Mouse (Mus musculus): ENCODE measurements around the gene Slc15a4. TPM values are rescaled to one million over a fixed set of nuclear protein-coding genes. Genes with fewer than 3 reads are reported as not detected.

The Slc15a4 gene
- total RNA-seq, 2 experiments from 2014 or later: 23.7 to 27.2 TPM

DNA sequence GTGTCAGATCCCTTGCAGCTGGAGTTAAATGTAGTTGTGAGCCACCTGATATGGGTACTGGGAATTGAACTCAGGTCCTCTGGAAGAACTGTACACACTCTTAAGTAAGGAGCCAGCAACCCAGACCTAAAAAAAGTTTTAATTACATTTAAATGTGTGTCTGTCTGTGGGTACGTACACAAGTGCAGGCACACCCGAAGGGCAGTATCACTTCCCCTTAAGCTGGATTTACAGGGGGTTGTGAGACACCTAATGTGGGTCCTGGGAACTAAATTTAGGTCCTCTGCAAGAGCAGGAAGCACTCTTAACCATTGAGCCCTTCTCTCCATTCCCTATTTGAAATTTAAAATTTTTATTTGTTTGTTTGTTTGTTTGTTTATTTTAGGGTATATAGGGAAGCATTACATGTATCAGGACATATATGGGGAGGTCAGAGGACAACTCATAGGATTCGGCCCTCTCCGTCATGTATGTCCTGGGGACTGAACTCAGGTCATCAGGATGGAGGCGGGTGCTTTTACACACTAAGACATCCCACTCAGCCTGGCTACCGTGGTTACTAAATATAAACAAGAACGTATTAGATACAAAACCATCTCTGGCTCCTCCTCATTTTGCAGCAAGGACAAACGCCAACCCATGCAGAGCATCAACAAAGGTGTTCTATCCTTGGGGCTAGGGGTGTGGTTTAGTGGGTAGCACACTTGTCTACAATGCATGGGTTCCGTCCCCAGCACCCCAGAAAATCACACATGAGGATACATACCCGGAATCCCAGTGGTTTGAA lies 8.1 kb downstream of the Slc15a4 start:
- no peak for DNase-seq (ENCODE audit: extremely low spot score in 1 of 2, low spot score in 1 of 2)

DNA sequence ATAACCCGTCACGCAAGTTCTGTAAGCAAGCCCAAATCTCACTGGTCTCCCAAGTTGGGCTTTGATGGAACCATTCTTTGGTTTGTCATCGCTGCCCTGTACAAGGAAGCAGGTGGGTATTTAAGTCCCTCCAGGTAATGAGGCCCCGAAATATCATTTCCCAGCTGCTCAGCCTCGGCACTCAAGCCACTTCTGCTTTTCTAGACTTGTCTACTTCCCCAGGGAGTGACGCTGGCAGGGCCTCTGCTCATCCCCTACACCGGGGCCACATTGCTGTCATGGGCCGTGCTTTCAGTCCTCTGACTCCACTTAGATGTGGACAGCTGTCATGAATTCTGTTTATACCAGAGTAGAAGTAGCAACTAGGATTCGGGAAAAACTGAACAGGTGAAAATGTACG lies 11.6 kb downstream of the Slc15a4 start:
- DNase-seq (ENCODE audit: extremely low spot score in 1 of 2, low spot score in 1 of 2): no peak

DNA sequence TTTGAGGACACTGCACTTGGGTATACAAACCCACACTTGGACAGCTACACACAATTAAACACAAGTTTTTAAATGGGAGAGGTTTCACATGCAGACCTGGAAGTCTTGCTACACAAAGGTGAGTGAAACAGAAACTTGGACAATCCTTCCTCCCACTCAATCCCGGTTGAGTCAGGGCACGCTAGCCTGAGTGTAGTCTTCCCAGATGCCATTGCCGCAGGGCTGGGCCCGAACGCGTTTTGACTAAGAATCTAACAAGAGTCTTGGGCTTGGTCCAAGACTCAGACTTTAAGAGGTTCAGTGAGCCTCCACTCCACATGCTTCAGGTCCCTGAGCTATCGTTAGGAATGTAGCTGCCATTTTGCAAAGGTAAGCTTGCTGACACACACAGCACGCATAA lies 12.3 kb downstream of the Slc15a4 start:
- DNase-seq (ENCODE audit: extremely low spot score in 1 of 2, low spot score in 1 of 2): no peak

DNA sequence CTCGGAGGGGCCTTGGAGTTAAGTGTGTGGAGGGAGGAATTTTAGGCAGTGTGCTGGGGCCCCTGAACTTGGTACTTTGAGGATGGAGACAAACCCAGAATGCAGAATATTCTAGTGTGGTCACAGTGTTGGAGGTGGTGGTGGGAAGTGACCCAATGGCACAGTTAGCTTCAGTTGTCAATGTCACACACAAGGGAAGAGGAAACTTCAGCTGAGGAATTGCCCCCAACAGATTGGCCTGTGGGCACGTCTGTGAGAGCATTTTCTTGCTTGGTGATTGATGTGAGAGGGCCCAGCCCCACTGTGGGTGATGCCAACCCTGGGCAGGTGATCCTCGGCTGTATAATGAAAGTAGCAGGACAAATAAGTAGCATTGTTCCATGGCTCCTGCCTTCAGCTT lies 13.9 kb downstream of the Slc15a4 start:
- DNase-seq (ENCODE audit: extremely low spot score in 1 of 2, low spot score in 1 of 2): no peak

DNA sequence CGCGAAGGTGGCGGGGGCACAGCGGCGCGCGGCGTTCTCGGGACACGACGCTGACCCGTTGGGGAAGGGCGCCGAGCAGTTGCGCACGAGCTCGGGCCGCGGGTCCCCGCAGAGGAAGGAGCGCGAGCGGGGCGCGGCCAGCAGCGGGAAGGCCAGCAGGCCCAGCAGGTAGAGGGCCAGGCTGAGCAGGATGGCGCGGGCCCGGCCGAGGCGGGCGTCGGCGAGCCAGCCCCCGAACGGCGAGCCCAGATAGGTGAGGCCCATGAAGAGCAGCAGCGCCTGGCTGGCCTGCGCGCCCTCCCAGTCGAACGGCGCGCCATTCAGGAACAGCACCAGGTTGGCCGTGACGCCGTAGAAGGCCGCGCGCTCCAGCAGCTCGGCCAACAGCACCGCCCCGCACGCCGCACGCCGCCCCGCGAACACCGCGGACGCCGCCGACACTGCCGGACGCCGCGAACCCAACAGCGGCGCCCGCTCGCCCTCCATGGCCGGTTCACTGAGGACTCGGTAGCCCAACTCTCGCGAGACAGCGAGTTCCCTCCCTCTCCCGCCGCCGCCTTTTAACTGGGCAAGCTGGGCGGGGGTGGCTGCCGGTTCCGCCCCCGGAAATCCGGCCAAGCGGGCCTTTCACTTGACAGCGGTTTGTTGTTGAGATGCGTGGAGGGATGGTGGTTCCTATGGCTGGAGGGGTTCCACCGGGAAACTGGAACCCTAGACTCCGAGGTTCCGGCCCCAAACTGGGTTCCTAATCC lies 15.6 kb downstream of the Slc15a4 start:
- peak; percentile 96 to 98 for DNase-seq (ENCODE audit: extremely low spot score in 1 of 2, low spot score in 1 of 2)

DNA sequence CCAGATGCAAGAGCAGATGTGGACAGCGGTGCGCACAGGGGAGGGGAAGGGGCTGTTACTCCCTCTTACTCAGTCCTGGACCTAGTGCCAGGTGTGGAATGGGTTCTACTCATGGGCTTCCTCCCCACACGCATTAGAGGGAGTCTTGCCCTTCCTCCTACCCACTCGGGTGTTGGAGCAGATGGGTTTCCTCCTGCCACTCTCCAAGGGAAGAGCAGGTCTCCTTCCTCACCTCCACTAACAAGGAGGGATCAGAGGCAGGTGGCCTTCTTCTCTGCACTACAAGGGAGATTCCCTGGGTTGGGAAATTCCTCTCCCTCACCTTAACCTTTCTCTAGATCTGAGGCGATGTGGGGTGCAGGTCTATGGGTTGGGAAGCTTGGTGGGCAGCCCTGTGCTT lies 16.5 kb downstream of the Slc15a4 start:
- DNase-seq (ENCODE audit: extremely low spot score in 1 of 2, low spot score in 1 of 2): no peak

DNA sequence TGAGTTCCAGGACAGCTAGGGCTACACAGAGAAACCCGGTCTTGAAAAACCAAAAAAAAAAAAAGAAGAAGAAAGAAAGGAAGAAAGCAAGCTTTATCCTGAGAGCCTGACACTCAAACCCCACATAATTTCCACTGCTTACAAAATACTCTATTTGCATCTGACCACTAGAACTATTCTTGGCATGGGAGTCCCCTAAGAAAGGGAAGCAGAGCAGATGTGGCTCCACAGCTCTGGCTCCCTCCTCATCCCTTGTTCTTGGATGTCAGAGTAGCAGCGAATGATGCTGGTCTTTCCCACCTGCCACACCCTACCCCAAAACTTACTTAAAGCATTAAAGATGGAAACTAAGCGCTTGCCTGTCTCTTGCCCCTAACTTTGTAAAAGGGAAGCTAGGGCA lies 17.2 kb downstream of the Slc15a4 start:
- no peak for DNase-seq (ENCODE audit: extremely low spot score in 1 of 2, low spot score in 1 of 2)

DNA sequence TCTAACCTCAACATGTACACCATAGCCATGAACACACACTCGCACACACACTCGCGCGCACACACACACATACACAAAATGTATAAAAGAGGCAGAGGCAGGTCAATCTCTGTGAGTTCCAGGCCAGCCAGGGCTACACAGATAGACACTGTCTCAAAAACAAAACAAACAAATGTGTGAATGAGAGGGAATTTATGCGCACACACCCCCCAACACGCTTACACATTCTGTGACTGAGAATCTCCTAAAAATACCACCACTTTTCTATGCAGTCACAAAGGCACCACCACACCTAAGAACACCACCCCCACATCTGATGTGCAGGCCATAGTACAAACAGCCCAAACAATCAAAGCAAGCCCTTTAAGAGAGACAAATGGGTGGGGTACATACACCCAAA lies 20.3 kb downstream of the Slc15a4 start:
- no peak for DNase-seq (ENCODE audit: extremely low spot score in 1 of 2, low spot score in 1 of 2)

DNA sequence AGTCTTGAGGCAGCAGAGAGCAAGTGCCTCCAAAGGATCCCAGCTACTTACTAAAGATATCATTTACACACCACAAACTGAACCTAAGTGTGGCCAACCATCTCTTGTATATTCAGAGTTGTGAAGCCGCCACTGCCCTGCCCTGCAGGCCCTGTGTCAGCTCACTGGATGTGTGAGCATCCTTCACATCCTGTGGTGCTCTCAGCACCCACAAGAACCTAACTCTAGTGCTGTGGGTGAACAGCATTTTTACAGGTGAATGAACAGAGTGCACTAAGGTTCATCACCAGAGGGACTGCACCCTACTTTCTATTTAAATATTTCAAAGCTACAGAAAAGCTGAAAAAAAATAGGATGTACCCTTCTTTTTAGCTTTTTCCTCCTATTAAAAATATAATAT lies 20.8 kb downstream of the Slc15a4 start:
- DNase-seq (ENCODE audit: extremely low spot score in 1 of 2, low spot score in 1 of 2): no peak

DNA sequence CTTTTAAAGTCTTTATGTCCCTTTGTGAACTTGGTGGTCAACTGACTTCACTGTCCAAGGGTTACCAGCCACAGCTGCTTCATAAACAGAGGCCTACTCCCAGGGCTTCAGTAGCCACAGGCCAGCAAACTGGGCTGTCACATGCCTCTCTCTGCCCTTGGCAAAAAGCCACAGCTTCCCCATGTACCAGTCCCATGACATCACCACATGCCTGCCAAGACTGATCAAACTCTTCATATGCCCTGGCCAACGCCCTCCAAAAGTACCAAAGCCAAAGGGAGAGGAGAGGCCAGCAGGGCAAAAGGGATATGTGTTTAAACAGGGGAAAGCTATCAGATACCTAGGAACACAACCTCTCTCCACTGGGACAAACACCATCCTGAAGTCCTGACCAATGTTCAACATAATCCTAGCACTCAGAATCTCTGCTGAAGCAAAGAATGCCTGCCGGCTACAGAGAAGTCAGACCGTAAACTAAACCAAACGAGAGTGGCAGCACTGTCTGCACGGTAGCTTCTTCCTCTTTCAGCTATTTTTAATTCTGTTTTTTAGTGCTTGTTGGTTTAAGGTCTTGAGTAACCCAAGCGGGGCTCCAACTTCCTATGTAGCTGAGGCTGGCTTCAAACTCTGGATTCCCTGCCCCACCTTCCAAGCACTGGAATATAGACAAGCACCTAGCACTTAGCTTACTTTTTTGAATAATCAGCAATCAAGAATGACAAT lies 21.7 kb downstream of the Slc15a4 start:
- no peak for DNase-seq (ENCODE audit: extremely low spot score in 1 of 2, low spot score in 1 of 2)

DNA sequence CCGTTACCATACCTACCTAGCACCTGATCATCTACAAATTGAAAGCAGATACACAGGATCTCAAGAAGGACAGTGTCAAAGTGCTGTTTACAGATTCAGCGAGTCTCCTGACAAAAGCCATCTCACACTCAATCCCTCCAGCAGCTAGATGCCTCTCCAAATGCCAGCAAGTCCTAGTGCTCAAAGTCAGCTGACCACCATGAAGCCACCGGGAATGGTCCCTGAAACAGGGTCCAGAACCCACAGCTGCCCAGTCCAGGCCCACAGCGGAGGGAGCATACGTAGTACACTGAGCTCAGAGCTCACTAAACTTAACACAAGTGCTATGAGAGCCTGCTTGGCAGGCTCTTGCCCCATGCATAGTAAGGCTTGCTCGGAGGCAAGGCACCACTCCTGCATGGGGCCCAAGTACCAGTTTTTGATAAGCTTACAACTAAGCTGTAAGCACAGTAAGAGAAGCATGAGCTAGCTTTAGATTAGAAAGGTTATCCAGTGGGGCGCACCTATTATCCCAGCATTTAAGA lies 23.4 kb downstream of the Slc15a4 start:
- DNase-seq (ENCODE audit: extremely low spot score in 1 of 2, low spot score in 1 of 2): no peak

DNA sequence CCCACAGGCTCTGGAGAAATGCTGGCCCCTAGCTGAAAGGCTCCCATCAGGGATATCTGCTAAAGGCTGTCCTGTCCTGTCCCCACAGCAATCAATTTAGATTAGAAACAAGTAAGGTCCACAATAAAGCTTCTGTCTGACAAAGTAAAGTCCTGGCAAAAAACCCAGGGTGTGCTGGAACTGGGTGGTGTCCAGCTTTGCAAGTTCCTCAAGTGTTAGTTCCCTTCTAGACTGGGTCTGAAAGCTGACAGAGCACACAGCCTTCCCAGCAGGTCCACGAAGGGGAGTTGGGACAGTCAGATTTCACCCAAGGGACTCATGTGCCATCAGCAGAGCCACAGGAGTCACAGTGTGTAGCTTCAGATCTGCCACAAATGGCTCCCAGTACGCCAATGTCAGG lies 25.2 kb downstream of the Slc15a4 start:
- no peak for DNase-seq (ENCODE audit: extremely low spot score in 1 of 2, low spot score in 1 of 2)

DNA sequence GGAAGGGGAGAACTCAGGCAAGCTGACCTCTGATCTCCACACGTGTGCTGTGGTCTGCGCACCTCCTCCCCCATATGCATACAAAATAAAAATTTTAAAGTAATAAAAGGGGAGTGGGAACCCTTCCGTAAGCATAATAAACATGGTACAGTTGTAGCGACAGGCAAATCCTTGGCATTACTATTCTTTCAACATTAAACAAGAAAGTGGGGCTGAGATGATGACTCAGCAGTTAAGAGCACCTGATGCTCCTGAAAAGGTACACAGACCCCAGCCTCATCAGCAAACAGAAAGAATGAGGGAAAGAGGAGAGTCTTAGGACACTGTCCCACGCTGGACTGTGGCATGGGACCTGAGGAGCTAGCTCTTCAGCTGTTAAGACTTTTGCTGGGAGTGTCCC lies 29.7 kb downstream of the Slc15a4 start:
- no peak for DNase-seq (ENCODE audit: extremely low spot score in 1 of 2, low spot score in 1 of 2)

DNA sequence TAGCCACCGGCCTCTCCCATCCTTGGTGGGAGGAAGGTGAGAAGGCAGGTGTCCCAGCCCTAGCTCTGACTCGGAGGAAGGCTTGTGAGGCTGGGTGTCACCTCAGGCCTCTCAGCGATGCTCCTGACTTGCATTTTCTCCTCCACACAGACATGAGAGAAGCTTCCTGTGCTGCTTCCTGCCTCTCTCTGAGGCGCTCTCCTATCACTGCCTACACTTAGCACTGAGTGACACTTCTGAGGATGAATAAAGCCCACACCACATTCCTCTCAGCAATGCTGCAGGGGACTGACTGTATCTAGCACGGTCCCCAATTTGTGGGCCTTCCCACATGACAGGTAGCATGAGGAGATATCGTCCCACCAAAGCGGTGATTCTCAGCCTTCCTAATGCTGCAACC lies 35.8 kb downstream of the Slc15a4 start:
- no peak for DNase-seq (ENCODE audit: extremely low spot score in 1 of 2, low spot score in 1 of 2)

DNA sequence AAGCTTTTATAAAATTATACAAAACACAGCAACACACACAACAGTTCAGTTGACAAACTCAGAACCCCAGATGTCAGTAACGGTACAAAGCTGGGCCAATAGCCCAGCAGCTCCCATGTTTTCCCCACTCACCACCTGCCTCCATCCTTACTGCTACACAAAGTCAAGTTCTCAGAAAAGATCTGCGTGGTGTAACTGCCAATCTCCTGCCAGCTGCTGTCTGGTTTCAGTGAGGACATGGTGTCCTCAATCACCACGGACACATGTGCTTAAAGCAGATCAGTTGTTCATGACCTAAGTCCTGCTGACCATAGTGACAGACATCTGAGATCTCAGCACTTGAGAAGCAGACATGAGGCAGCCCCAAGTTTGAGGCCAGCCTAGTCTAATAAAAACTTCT lies 37.0 kb downstream of the Slc15a4 start:
- DNase-seq (ENCODE audit: extremely low spot score in 1 of 2, low spot score in 1 of 2): no peak

DNA sequence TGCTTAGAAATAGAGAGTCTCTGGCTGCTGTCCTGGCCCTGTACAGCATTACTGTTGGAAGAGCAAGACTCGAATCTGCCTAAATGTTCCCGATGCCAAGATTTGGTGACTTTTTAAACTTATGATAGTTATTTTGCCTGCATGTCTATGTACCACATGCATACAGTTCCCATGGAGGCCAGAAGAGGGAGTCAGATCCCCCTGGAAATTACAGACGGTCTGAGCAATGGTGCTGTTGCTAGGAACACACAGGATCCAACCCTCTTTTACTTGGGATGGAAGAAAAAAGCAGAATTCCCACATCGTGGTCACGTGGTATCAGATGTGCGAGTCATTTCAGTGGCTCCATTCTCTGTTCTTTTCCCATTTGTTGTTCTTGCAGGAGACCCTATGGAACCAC lies 39.8 kb downstream of the Slc15a4 start:
- DNase-seq (ENCODE audit: extremely low spot score in 1 of 2, low spot score in 1 of 2): peak in 1 of 2 experiments; percentile 51

DNA sequence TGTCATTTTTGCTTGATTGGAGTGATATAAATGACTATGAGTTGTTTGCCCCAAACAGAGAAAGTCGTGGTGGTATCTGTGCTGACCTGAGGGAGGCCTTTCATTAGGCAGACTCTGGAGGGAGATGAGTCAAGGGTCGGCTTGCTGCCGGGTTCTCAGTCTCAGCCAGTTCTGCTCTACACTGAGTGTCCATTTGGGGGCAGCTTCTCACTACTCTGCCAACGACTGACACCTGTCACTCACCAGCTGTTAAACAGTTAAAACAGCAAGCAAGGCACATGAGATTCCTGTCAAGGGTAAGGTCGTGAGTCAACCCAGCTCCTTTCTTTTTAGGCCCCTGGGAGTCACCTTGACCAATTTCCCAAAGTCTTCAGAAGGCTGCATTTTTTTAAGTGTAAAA lies 40.3 kb downstream of the Slc15a4 start:
- no peak for DNase-seq (ENCODE audit: extremely low spot score in 1 of 2, low spot score in 1 of 2)

DNA sequence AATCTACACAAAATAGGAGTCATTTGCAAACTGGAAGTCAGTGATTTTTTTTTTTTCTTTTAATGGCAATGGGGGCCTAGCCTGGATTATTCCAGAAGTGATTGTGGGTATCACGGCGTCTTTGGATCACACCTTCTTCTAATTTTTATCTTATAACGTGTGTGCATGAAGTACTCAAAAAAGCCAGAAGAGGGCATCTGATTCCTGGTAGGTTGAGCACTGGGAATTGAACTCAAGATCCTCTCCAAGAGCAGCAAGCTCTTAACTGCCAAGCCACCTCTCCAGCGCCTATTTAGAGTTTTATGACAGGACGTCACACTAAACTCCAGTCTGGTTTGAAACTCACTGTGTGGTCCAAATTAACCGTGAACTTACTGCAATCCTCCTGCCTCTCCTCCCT lies 44.8 kb downstream of the Slc15a4 start:
- no peak for DNase-seq (ENCODE audit: extremely low spot score in 1 of 2, low spot score in 1 of 2)

DNA sequence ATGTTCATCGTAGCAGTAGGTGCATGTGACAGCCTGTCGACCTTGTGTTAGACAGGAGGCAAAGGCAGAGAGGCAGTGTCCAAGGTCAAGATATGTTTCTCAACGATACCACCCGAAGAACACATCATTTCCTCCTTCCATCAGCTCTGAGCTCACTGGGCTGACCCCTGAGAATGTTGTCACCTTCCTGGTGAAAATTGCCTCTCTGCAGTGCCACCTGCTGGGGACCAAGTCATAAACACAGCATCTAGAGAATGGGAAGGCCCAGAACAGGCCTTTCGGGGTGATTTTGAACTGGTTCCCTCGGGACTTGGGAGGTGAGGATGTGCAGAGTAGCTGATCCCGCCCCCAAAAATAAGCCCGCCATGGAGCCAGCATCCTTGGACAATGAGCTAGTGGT lies 49.0 kb downstream of the Slc15a4 start:
- DNase-seq (ENCODE audit: extremely low spot score in 1 of 2, low spot score in 1 of 2): peak in 1 of 2 experiments; percentile 42

DNA sequence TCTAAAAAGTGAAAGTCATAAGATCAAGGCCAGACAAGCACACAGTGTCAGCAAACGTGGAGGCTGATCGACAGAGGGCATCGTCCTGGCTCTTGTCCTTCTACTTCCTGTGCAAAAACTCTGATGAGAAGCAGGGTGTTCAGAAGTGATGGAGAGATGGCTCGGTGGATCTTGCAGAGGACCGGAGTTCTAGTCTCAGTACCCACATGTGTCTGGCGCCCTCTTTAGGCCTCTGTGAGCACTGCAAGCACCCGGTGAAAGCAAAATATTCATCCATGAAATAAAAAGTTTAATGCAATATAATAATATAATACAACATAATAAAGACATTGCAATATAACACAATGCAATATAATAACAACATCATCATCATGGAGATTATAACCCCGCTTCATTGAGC lies 55.3 kb downstream of the Slc15a4 start:
- peak in 1 of 2 experiments; percentile 42 for DNase-seq (ENCODE audit: extremely low spot score in 1 of 2, low spot score in 1 of 2)

DNA sequence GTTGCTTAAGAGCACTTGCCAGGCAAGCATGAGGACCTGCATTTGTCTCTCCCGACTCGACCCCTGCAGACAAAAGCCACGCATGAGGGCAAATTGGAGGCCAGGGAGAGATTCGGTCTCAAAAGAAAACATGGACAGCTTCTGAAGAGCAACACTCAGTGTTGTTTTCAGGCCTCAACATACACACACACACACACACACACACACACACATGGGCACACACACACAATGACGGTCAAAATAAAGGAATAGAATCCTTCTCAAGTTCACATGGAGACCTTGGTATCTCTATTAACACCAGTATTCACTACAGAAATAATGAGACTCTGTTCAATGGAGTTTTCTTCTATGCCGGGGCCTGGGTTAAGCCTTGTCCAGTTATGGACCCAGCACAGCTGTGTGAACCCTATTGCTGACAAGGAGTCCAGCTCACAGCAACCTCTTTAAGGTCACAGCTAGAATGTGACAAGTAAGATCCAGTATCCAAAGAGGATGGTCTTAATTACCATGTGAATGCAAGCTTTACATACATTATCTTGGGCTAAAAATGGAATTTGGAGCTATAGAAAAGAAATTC lies 65.4 kb downstream of the Slc15a4 start:
- DNase-seq (ENCODE audit: extremely low spot score in 1 of 2, low spot score in 1 of 2): no peak

All from layer of hippocampus, postnatal 25 days (tissue).